Mouse (Mus musculus): ENCODE results near the gene Lrrfip2. TPM values are rescaled to one million over a fixed set of nuclear protein-coding genes. Genes with fewer than 3 reads are reported as not detected.
A peak's percentile ranks its signal among the peaks of the same experiment; 100 is the strongest.

Lrrfip2 gene
- total and polyA plus RNA-seq, 2 experiments from 2014 or later: 38.9 to 41.7 TPM

- no peaks in the 10 kb centered on the region for H3K27me3 ChIP-seq (ENCODE audit: insufficient read depth, low read length)
- no peak overlapping the region for H3K4me3 ChIP-seq (ENCODE audit: low read depth, low read length)
- no peak for TF ChIP-seq CTCF (IDR thresholded peaks at IDR 0.05; ENCODE audit: low read depth)
- no peaks in the 10 kb centered on the region for H3K4me1 ChIP-seq (ENCODE audit: insufficient read depth)
- H3K36me3 ChIP-seq (ENCODE audit: insufficient read depth): no peaks in the 10 kb centered on the region
- no peak overlapping the region for H3K4me2 ChIP-seq (ENCODE audit: low read depth)
- H3K9ac ChIP-seq: no peak overlapping the region
- H3K9me3 ChIP-seq (ENCODE audit: low read length): no peaks in the 10 kb centered on the region
- WGBS: 64% methylated on average over 4 of the region's 4 CpGs
- DNase-seq (no peak), ATAC-seq (no peak)
- no peak overlapping the region for H3K27ac ChIP-seq (ENCODE audit: low read depth, low read length)
Observed at GRCm38 (mm10) chr9:111085329-111085728, 32.1 kb upstream of the Lrrfip2 start.

- Histone ChIP-seq H3K4me3 (ENCODE audit: low read depth, low read length) (no peak overlapping the region), H3K36me3 (ENCODE audit: insufficient read depth) (no peaks in the 10 kb centered on the region), H3K27ac (ENCODE audit: low read depth, low read length) (no peak overlapping the region), H3K9ac (no peak overlapping the region), H3K27me3 (ENCODE audit: insufficient read depth, low read length) (no peaks in the 10 kb centered on the region), H3K4me2 (ENCODE audit: low read depth) (no peak overlapping the region), H3K9me3 (ENCODE audit: low read length) (no peaks in the 10 kb centered on the region), H3K4me1 (ENCODE audit: insufficient read depth) (no peaks in the 10 kb centered on the region)
- ATAC-seq (no peak), DNase-seq (no peak)
- no peak for TF ChIP-seq CTCF (IDR thresholded peaks at IDR 0.05; ENCODE audit: low read depth)
- 53% methylated on average over 6 of the region's 6 CpGs for WGBS
Observed at GRCm38 (mm10) chr9:111086137-111086536, 31.3 kb upstream of the Lrrfip2 start.

GRCm38 (mm10) chr9:111086995-111087606 is 30.3 kb upstream of the Lrrfip2 start:
- H3K9ac ChIP-seq: no peak overlapping the region
- H3K27ac ChIP-seq (ENCODE audit: low read depth, low read length): no peak overlapping the region
- no peak overlapping the region for H3K4me2 ChIP-seq (ENCODE audit: low read depth)
- no peak for TF ChIP-seq CTCF (IDR thresholded peaks at IDR 0.05; ENCODE audit: low read depth)
- ATAC-seq (no peak), DNase-seq (no peak)
- H3K4me1 ChIP-seq (ENCODE audit: insufficient read depth): no peaks in the 10 kb centered on the region
- no peaks in the 10 kb centered on the region for H3K36me3 ChIP-seq (ENCODE audit: insufficient read depth)
- no peak overlapping the region for H3K4me3 ChIP-seq (ENCODE audit: low read depth, low read length)
- no peaks in the 10 kb centered on the region for H3K27me3 ChIP-seq (ENCODE audit: insufficient read depth, low read length)
- H3K9me3 ChIP-seq (ENCODE audit: low read length): no peaks in the 10 kb centered on the region
- WGBS: 24% methylated on average over 3 of the region's 3 CpGs

GRCm38 (mm10) chr9:111087960-111088359 is 29.4 kb upstream of the Lrrfip2 start:
- no peak overlapping the region for H3K27ac ChIP-seq (ENCODE audit: low read depth, low read length)
- H3K9me3 ChIP-seq (ENCODE audit: low read length): no peaks in the 10 kb centered on the region
- H3K4me1 ChIP-seq (ENCODE audit: insufficient read depth): no peaks in the 10 kb centered on the region
- no peak for ATAC-seq
- H3K27me3 ChIP-seq (ENCODE audit: insufficient read depth, low read length): no peaks in the 10 kb centered on the region
- no peak overlapping the region for H3K4me3 ChIP-seq (ENCODE audit: low read depth, low read length)
- H3K4me2 ChIP-seq (ENCODE audit: low read depth): no peak overlapping the region
- no peaks in the 10 kb centered on the region for H3K36me3 ChIP-seq (ENCODE audit: insufficient read depth)
- DNase-seq: no peak
- H3K9ac ChIP-seq: no peak overlapping the region
- no peak for TF ChIP-seq CTCF (IDR thresholded peaks at IDR 0.05; ENCODE audit: low read depth)
- 10% methylated on average over 5 of the region's 5 CpGs for WGBS

- WGBS: 47% methylated on average over 7 of the region's 7 CpGs
- no peak overlapping the region for H3K4me3 ChIP-seq (ENCODE audit: low read depth, low read length)
- H3K9ac ChIP-seq: no peak overlapping the region
- no peak overlapping the region for H3K4me2 ChIP-seq (ENCODE audit: low read depth)
- no peaks in the 10 kb centered on the region for H3K9me3 ChIP-seq (ENCODE audit: low read length)
- H3K27me3 ChIP-seq (ENCODE audit: insufficient read depth, low read length): no peaks in the 10 kb centered on the region
- no peaks in the 10 kb centered on the region for H3K36me3 ChIP-seq (ENCODE audit: insufficient read depth)
- no peaks in the 10 kb centered on the region for H3K4me1 ChIP-seq (ENCODE audit: insufficient read depth)
- no peak overlapping the region for H3K27ac ChIP-seq (ENCODE audit: low read depth, low read length)
- ATAC-seq (no peak), DNase-seq (no peak)
- TF ChIP-seq CTCF (IDR thresholded peaks at IDR 0.05; ENCODE audit: low read depth): no peak
Observed at GRCm38 (mm10) chr9:111088886-111089285, 28.5 kb upstream of the Lrrfip2 start.

- H3K4me2 ChIP-seq (ENCODE audit: low read depth): no peak overlapping the region
- H3K27ac ChIP-seq (ENCODE audit: low read depth, low read length): no peak overlapping the region
- no peak overlapping the region for H3K4me3 ChIP-seq (ENCODE audit: low read depth, low read length)
- no peaks in the 10 kb centered on the region for H3K9me3 ChIP-seq (ENCODE audit: low read length)
- no peaks in the 10 kb centered on the region for H3K27me3 ChIP-seq (ENCODE audit: insufficient read depth, low read length)
- no peak for TF ChIP-seq CTCF (IDR thresholded peaks at IDR 0.05; ENCODE audit: low read depth)
- H3K9ac ChIP-seq: no peak overlapping the region
- DNase-seq (peak; percentile 49), ATAC-seq (no peak)
- no peaks in the 10 kb centered on the region for H3K36me3 ChIP-seq (ENCODE audit: insufficient read depth)
- H3K4me1 ChIP-seq (ENCODE audit: insufficient read depth): no peaks in the 10 kb centered on the region
- 36% methylated on average over 9 of the region's 9 CpGs for WGBS
Observed at GRCm38 (mm10) chr9:111092657-111093056, 24.7 kb upstream of the Lrrfip2 start.

- H3K9ac ChIP-seq: no peak overlapping the region
- ATAC-seq (no peak), DNase-seq (peak; percentile 70)
- no peak overlapping the region for H3K4me3 ChIP-seq (ENCODE audit: low read depth, low read length)
- peak; percentile 91 for TF ChIP-seq CTCF (IDR thresholded peaks at IDR 0.05; ENCODE audit: low read depth)
- H3K4me1 ChIP-seq (ENCODE audit: insufficient read depth): no peaks in the 10 kb centered on the region
- H3K4me2 ChIP-seq (ENCODE audit: low read depth): no peak overlapping the region
- H3K27me3 ChIP-seq (ENCODE audit: insufficient read depth, low read length): no peaks in the 10 kb centered on the region
- H3K27ac ChIP-seq (ENCODE audit: low read depth, low read length): no peak overlapping the region
- H3K9me3 ChIP-seq (ENCODE audit: low read length): no peaks in the 10 kb centered on the region
- no peaks in the 10 kb centered on the region for H3K36me3 ChIP-seq (ENCODE audit: insufficient read depth)
- WGBS: 29% methylated on average over 5 of the region's 5 CpGs
Observed at GRCm38 (mm10) chr9:111093094-111093493, 24.3 kb upstream of the Lrrfip2 start.

All from forebrain, postnatal 0 days (tissue).